Comparison of ENCODE assay signal across 8 mouse cellular contexts in genomic region chr8:50915876-50916732, GRCm38 (mm10).
DNase-seq lines count a peak whose midpoint lies in the region; ATAC-seq and TF ChIP-seq lines count a peak whose summit lies in the region.

No protein-coding gene starts in this region.

- no peaks in the 10 kb centered on the region for H3K9me3 ChIP-seq in kidney, postnatal 0 days (replicated peaks; ENCODE audit: low read length)
- no peaks in the 10 kb centered on the region for H3K9me3 ChIP-seq in stomach, embryonic 15.5 days

- peaks cover 3% of the 10 kb centered on the region; the same call in 1 of the 2 replicates for H3K4me1 ChIP-seq in kidney, postnatal 0 days (replicated peaks; ENCODE audit: insufficient read depth, low read length)
- H3K4me1 ChIP-seq in stomach, embryonic 15.5 days = 0 out of 2 replicates have a peak, but pooled peaks cover 4% of the 10 kb centered on the region

- DNase-seq in kidney, postnatal 0 days (ENCODE audit: low spot score) = peak; percentile 14
- no peak for DNase-seq in kidney, adult 11 months
- DNase-seq in cerebellum, postnatal 25 days = peak; percentile 82
- DNase-seq in frontal cortex, postnatal 36 days (ENCODE audit: low spot score in 2 of 2) = peak; percentile 61 to 62
- DNase-seq in layer of hippocampus, adult 8-10 months (ENCODE audit: low spot score in 2 of 2) = peak; percentile 29 to 38
- peak; percentile 50 for DNase-seq in mesoderm, embryonic 11.5 days (ENCODE audit: low read depth, low spot score)
- DNase-seq in ovary, adult 18-20 months (ENCODE audit: low spot score) = no peak

- no peaks in the 10 kb centered on the region for H3K36me3 ChIP-seq in kidney, postnatal 0 days (ENCODE audit: insufficient read depth, low read length)
- no peaks in the 10 kb centered on the region for H3K36me3 ChIP-seq in stomach, embryonic 15.5 days

- TF ChIP-seq CTCF in kidney, postnatal 0 days (IDR thresholded peaks at IDR 0.05; ENCODE audit: low read depth) = no peak

- H3K27me3 ChIP-seq in kidney, postnatal 0 days (ENCODE audit: insufficient read depth, low read length) = peaks cover 13% of the 10 kb centered on the region
- H3K27me3 ChIP-seq in stomach, embryonic 15.5 days (replicated peaks) = peaks cover 15% of the 10 kb centered on the region

- peak; percentile 71 for ATAC-seq in kidney, postnatal 0 days (replicated peaks; ENCODE audit: low FRiP score, low read depth)
- peak; percentile 50; the same call in 1 of the 2 replicates for ATAC-seq in stomach, embryonic 15.5 days (ENCODE audit: insufficient read depth, low FRiP score, low read depth)

- H3K9ac ChIP-seq in kidney, postnatal 0 days (ENCODE audit: low read depth, low read length) = no peak overlapping the region
- H3K9ac ChIP-seq in stomach, embryonic 15.5 days = no peak overlapping the region

- H3K27ac ChIP-seq in kidney, postnatal 0 days = no peak overlapping the region
- H3K27ac ChIP-seq in stomach, embryonic 15.5 days = no peak overlapping the region

- peak overlapping the region; percentile 47 for H3K4me3 ChIP-seq in kidney, postnatal 0 days (replicated peaks; ENCODE audit: low read depth, low read length)
- H3K4me3 ChIP-seq in stomach, embryonic 15.5 days (replicated peaks) = peak overlapping the region; percentile 53

- peak overlapping the region; percentile 94 for H3K4me2 ChIP-seq in kidney, postnatal 0 days (ENCODE audit: low read length)
- peak overlapping the region; percentile 100 for H3K4me2 ChIP-seq in stomach, embryonic 15.5 days

- WGBS in kidney, postnatal 0 days = under 1% methylated on average over 51 of the region's 56 CpGs
- under 1% methylated on average over 52 of the region's 56 CpGs for WGBS in stomach, embryonic 15.5 days

Comparison
In these comparisons a context has a peak if more than half of its experiments do, and no peak if none do; other contexts are left out.
1. DNase-seq: peak in kidney, postnatal 0 days (single experiment), cerebellum, postnatal 25 days (2 of 2), frontal cortex, postnatal 36 days (2 of 2), layer of hippocampus, adult 8-10 months (2 of 2) and mesoderm, embryonic 11.5 days (single experiment); none in kidney, adult 11 months (single experiment) and ovary, adult 18-20 months (single experiment).